Mouse (Mus musculus) MN1 (cell line): ENCODE data around the gene Gm21750.
"Not testable (repeated sequence)": the region's sequence is repeated elsewhere in the genome, so short reads cannot be mapped to it uniquely, and the experiment has no call there.

Experiments used
- DNase-seq: peaks from one replicate; pipeline ENCODE4 v3.0.0-alpha.2; 2016; ENCODE audit warnings: low spot score

Gm21750 gene

GRCm38 (mm10) chr14:73660925-73661324 is at the start of gene Gm21750:
TSS of gene Gm21750 (plus strand) at chr14:73661225.
- DNase-seq: not testable (repeated sequence)

- DNase-seq: not testable (repeated sequence)
These were observed 46.1 kb upstream of the Gm21750 start for GRCm38 (mm10) chr14:73614961-73615360.

- no peak for DNase-seq
These were observed 40.1 kb upstream of the Gm21750 start for GRCm38 (mm10) chr14:73620880-73621279.

- no peak for DNase-seq
These were observed 38.0 kb upstream of the Gm21750 start for GRCm38 (mm10) chr14:73622988-73623387.

- no peak for DNase-seq
These were observed 35.6 kb upstream of the Gm21750 start for GRCm38 (mm10) chr14:73625469-73625868.

- DNase-seq: no peak
These were observed 29.5 kb upstream of the Gm21750 start for GRCm38 (mm10) chr14:73631511-73631910.

- no peak for DNase-seq
These were observed 28.3 kb upstream of the Gm21750 start for GRCm38 (mm10) chr14:73632648-73633263.

- DNase-seq: no peak
These were observed 26.7 kb upstream of the Gm21750 start for GRCm38 (mm10) chr14:73634356-73634755.

- no peak for DNase-seq
These were observed 23.6 kb upstream of the Gm21750 start for GRCm38 (mm10) chr14:73637460-73637859.

GRCm38 (mm10) chr14:73650179-73650578 is 10.8 kb upstream of the Gm21750 start:
- DNase-seq: no peak

- DNase-seq: no peak
These were observed 9.1 kb downstream of the Gm21750 start for GRCm38 (mm10) chr14:73670091-73670490.

GRCm38 (mm10) chr14:73687726-73688125 is 26.7 kb downstream of the Gm21750 start:
- DNase-seq: no peak

- DNase-seq: no peak
These were observed 27.4 kb downstream of the Gm21750 start for GRCm38 (mm10) chr14:73688427-73688826.

- no peak for DNase-seq
These were observed 39.2 kb downstream of the Gm21750 start for GRCm38 (mm10) chr14:73700256-73700655.

- no peak for DNase-seq
These were observed 48.5 kb downstream of the Gm21750 start for GRCm38 (mm10) chr14:73709412-73710110.
